Mouse (Mus musculus) neural tube, embryonic 11.5 days (tissue): Measurements from ENCODE around the gene Chrm4. TPM values are rescaled to one million over a fixed set of nuclear protein-coding genes. Genes with fewer than 3 reads are reported as not detected.

Source experiments
- ATAC-seq: fragments of 200-750 bp; cut with Nextera tagmentation; 2 replicates; pipeline ENCODE4 v1.8.0; 2017; ENCODE audit warnings: moderate number of reproducible peaks, mild to moderate bottlenecking, moderate TSS enrichment, moderate library complexity; ENCODE audit not compliant: insufficient read depth, low FRiP score, low TSS enrichment
- DNase-seq: peaks from one replicate; pipeline ENCODE4 v3.0.0-alpha.2; 2015; ENCODE audit warnings: low spot score
- H3K27ac ChIP-seq: fragments of 300-500 bp; sonication (generic); 2 replicates; pipeline ENCODE4 v1.5.1; 2014; ENCODE audit warnings: low read depth, mild to moderate bottlenecking, low read length
- H3K27me3 ChIP-seq: fragments of 300-500 bp; sonication (generic); 2 replicates; pipeline ENCODE4 v1.6.1; 2014; ENCODE audit warnings: mild to moderate bottlenecking, low read length, mixed read lengths; ENCODE audit not compliant: control insufficient read depth, insufficient read depth
- H3K36me3 ChIP-seq: fragments of 300-500 bp; sonication (generic); 2 replicates; pipeline ENCODE4 v1.6.1; 2014; ENCODE audit warnings: mild to moderate bottlenecking, low read length, moderate library complexity, mixed read lengths; ENCODE audit not compliant: control insufficient read depth, insufficient read depth
- H3K4me1 ChIP-seq: fragments of 300-500 bp; sonication (generic); 2 replicates; pipeline ENCODE4 v1.6.1; 2014; ENCODE audit warnings: low read length, mixed read lengths; ENCODE audit not compliant: control insufficient read depth, insufficient read depth
- H3K4me2 ChIP-seq: fragments of 300-500 bp; sonication (generic); 2 replicates; pipeline ENCODE4 v1.6.1; 2014; ENCODE audit warnings: low read depth, mild to moderate bottlenecking, moderate library complexity
- H3K4me3 ChIP-seq: fragments of 300-500 bp; sonication (generic); 2 replicates; pipeline ENCODE4 v1.5.1; 2014; ENCODE audit warnings: low read depth, low read length
- H3K9ac ChIP-seq: fragments of 300-500 bp; sonication (generic); 2 replicates; pipeline ENCODE4 v1.6.1; 2014; ENCODE audit warnings: mild to moderate bottlenecking, low read length
- H3K9me3 ChIP-seq: fragments of 300-500 bp; sonication (generic); 2 replicates; pipeline ENCODE4 v1.6.1; 2016; ENCODE audit warnings: low read length; ENCODE audit not compliant: control insufficient read depth
- WGBS: fragments of 180-500 bp; shearing (Covaris S2); extraction: QIAGEN DNeasy Blood & Tissue Kit; methylation state at CpG from one replicate; pipeline ENCODE4 v1.1.7; 2014; 5-methylcytosine and 5-hydroxymethylcytosine counted together
- polyA plus RNA-seq: library from polyadenylated mRNA; unstranded; fragments of >200 nt; fragmentation: Nextera tagmentation; extraction: Ambion mirVana; gene quantifications from 2 replicates; pipeline ENCODE4 v1.2.1, GENCODE M21; 2014

Gene Chrm4
- 0.45 and 0.53 TPM in 2 replicates for polyA plus RNA-seq

- ATAC-seq, result no peak
- Histone ChIP-seq H3K27me3 (peaks cover 22% of the 10 kb centered on the region), H3K4me2 (no peak within 1 kb of the TSS; the same call in 1 of the 2 replicates), H3K4me1 (peaks cover 17% of the 10 kb centered on the region), H3K36me3 (no peaks in the 10 kb centered on the region; the same call in 1 of the 2 replicates), H3K9me3 (no peaks in the 10 kb centered on the region), H3K9ac (no peak within 1 kb of the TSS), H3K27ac (no peak within 1 kb of the TSS), H3K4me3 (no peak within 1 kb of the TSS)
- 91% methylated on average over 3 of the region's 3 CpGs for WGBS
- no peak for DNase-seq
These were observed at the start of gene Chrm4 for GRCm38 (mm10) chr2:91926949-91927348. Gene Chrm4 (plus strand): TSS chr2:91927249.

GRCm38 (mm10) chr2:91878387-91879180 lies 48.5 kb upstream of the Chrm4 start:
- ATAC-seq, result no peak
- Histone ChIP-seq H3K27me3 (no peaks in the 10 kb centered on the region), H3K4me1 (no peaks in the 10 kb centered on the region), H3K4me3 (no peak overlapping the region), H3K36me3 (0 out of 2 replicates have a peak, but pooled peaks cover 2% of the 10 kb centered on the region), H3K27ac (no peak overlapping the region), H3K9ac (no peak overlapping the region), H3K9me3 (no peaks in the 10 kb centered on the region), H3K4me2 (no peak overlapping the region)
- DNase-seq, result no peak
- 72% methylated on average over 7 of the region's 7 CpGs for WGBS

GRCm38 (mm10) chr2:91883961-91884360 lies 43.1 kb upstream of the Chrm4 start:
- no peak for ATAC-seq

GRCm38 (mm10) chr2:91884616-91885015 lies 42.4 kb upstream of the Chrm4 start:
- WGBS, result 94% methylated on average over 4 of the region's 4 CpGs
- Histone ChIP-seq H3K27me3 (no peaks in the 10 kb centered on the region), H3K4me2 (no peak overlapping the region), H3K9me3 (no peaks in the 10 kb centered on the region), H3K4me3 (no peak overlapping the region), H3K27ac (no peak overlapping the region), H3K4me1 (no peaks in the 10 kb centered on the region), H3K9ac (no peak overlapping the region), H3K36me3 (0 out of 2 replicates have a peak, but pooled peaks cover 3% of the 10 kb centered on the region)
- no peak for DNase-seq
- no peak for ATAC-seq

More at GRCm38 (mm10) chr2:91883961-91884360, 43.1 kb upstream of the Chrm4 start:
- H3K27ac ChIP-seq, result no peak overlapping the region
- no peaks in the 10 kb centered on the region for H3K9me3 ChIP-seq
- H3K27me3 ChIP-seq, result no peaks in the 10 kb centered on the region
- no peak for DNase-seq
- H3K4me2 ChIP-seq, result no peak overlapping the region
- 85% methylated on average over 4 of the region's 4 CpGs for WGBS
- no peak overlapping the region for H3K4me3 ChIP-seq
- no peaks in the 10 kb centered on the region for H3K4me1 ChIP-seq
- H3K36me3 ChIP-seq, result 0 out of 2 replicates have a peak, but pooled peaks cover 3% of the 10 kb centered on the region
- H3K9ac ChIP-seq, result no peak overlapping the region

- H3K4me2 ChIP-seq, result no peak overlapping the region
- ATAC-seq, result no peak
- no peak overlapping the region for H3K4me3 ChIP-seq
- DNase-seq, result no peak
- H3K27ac ChIP-seq, result no peak overlapping the region
- no peak overlapping the region for H3K9ac ChIP-seq
- H3K36me3 ChIP-seq, result no peaks in the 10 kb centered on the region
- no peaks in the 10 kb centered on the region for H3K9me3 ChIP-seq
- WGBS, result 93% methylated on average over 3 of the region's 3 CpGs
- no peaks in the 10 kb centered on the region for H3K27me3 ChIP-seq
- H3K4me1 ChIP-seq, result no peaks in the 10 kb centered on the region
These were observed 32.3 kb upstream of the Chrm4 start for GRCm38 (mm10) chr2:91894716-91895115.

- H3K27me3 ChIP-seq, result no peaks in the 10 kb centered on the region
- H3K27ac ChIP-seq, result no peak overlapping the region
- no peaks in the 10 kb centered on the region for H3K9me3 ChIP-seq
- H3K9ac ChIP-seq, result no peak overlapping the region
- no peaks in the 10 kb centered on the region for H3K4me1 ChIP-seq
- DNase-seq (no peak), ATAC-seq (no peak)
- no peaks in the 10 kb centered on the region for H3K36me3 ChIP-seq
- H3K4me3 ChIP-seq, result no peak overlapping the region
- H3K4me2 ChIP-seq, result no peak overlapping the region
- WGBS, result 95% methylated on average over 3 of the region's 3 CpGs
These were observed 31.6 kb upstream of the Chrm4 start for GRCm38 (mm10) chr2:91895401-91895800.

- ATAC-seq (no peak), DNase-seq (no peak)
- Histone ChIP-seq H3K9me3 (no peaks in the 10 kb centered on the region), H3K4me1 (no peaks in the 10 kb centered on the region), H3K36me3 (peaks cover 2% of the 10 kb centered on the region; the same call in 1 of the 2 replicates), H3K4me3 (no peak overlapping the region), H3K4me2 (no peak overlapping the region), H3K27ac (no peak overlapping the region), H3K27me3 (no peaks in the 10 kb centered on the region), H3K9ac (no peak overlapping the region)
These were observed 29.1 kb upstream of the Chrm4 start for GRCm38 (mm10) chr2:91897968-91898367.

- Histone ChIP-seq H3K36me3 (peaks cover 2% of the 10 kb centered on the region; the same call in 1 of the 2 replicates), H3K4me2 (no peak overlapping the region), H3K4me1 (no peaks in the 10 kb centered on the region), H3K9ac (no peak overlapping the region), H3K27ac (no peak overlapping the region), H3K27me3 (no peaks in the 10 kb centered on the region), H3K9me3 (no peaks in the 10 kb centered on the region), H3K4me3 (no peak overlapping the region)
- DNase-seq, result no peak
- no peak for ATAC-seq
- WGBS, result 97% methylated on average over 3 of the region's 3 CpGs
These were observed 27.9 kb upstream of the Chrm4 start for GRCm38 (mm10) chr2:91899141-91899540.

GRCm38 (mm10) chr2:91900431-91900830 lies 26.6 kb upstream of the Chrm4 start:
- H3K4me1 ChIP-seq, result no peaks in the 10 kb centered on the region
- H3K36me3 ChIP-seq, result peaks cover 2% of the 10 kb centered on the region; the same call in 1 of the 2 replicates
- no peaks in the 10 kb centered on the region for H3K27me3 ChIP-seq
- H3K9me3 ChIP-seq, result no peaks in the 10 kb centered on the region
- H3K4me2 ChIP-seq, result no peak overlapping the region
- no peak overlapping the region for H3K9ac ChIP-seq
- H3K27ac ChIP-seq, result no peak overlapping the region
- WGBS, result 93% methylated on average over 8 of the region's 8 CpGs
- ATAC-seq (no peak), DNase-seq (no peak)
- no peak overlapping the region for H3K4me3 ChIP-seq
